Mouse (Mus musculus): ENCODE results near the gene Mnat1. TPM values are rescaled to one million over a fixed set of nuclear protein-coding genes. Genes with fewer than 3 reads are reported as not detected.
"Not testable (repeated sequence)": the region's sequence is repeated elsewhere in the genome, so short reads cannot be mapped to it uniquely, and the experiment has no call there.

Gene Mnat1
- polyA plus RNA-seq (2012; rRNA removed) (21.3 and 31.2 TPM in 2 replicates), polyA plus RNA-seq (2014; fragmentation: Nextera tagmentation; extraction: Ambion mirVana) (44.3 and 44.7 TPM in 2 replicates)

DNA sequence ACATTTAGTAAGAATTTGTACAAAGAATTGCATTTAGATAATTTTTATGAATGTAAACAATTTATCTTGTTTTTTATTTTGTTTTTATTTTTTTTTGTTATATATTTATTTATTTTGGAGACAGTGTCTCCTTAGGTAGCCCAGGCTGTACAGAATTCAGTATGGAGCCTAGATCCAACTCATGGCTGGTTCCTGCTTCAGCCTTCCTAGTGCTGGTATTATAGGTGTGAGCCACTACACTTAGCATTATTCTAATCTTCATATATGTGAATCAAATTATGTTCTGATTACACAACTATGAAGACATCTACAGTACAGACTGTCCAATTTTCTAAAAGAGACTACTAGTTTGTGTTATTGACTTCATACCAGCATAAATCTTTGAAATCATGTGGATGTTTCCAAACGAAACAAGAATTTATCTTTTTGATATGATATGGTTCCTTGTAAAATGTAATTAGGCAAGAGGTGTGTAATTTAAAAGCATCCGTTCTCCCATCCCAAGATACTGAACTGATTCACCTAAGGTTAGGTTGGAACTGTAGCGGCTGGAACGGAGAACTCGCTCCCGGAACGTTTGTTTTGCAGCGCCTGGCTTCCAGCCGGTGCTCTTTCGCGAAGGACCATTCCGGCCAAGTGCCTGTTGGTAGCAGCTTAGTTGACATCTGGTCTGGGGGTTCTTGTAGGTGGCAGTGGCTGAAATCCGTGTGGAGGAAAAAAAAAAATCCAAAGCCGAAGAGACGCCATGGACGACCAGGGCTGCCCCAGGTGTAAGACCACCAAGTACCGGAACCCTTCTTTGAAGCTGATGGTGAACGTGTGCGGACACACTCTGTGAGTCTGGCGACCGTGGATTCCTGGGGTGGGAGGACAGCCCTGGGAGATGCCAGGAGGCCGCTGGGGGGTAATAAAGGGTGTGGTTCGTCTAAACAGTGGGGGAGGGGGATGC lies at the start of gene Mnat1:
Gene Mnat1, plus strand, starts transcription at position 625 of the 949 bp plus-strand sequence.
- peak within 1 kb of the TSS; percentile 68 for H3K4me3 ChIP-seq (replicated peaks; ENCODE audit: low read length)
- H3K27me3 ChIP-seq (ENCODE audit: control insufficient read depth, insufficient read depth, low read length), result no peaks in the 10 kb centered on the region
- under 1% methylated on average over 23 of the region's 23 CpGs for WGBS
- peaks cover 10% of the 10 kb centered on the region for H3K4me1 ChIP-seq (ENCODE audit: control insufficient read depth, insufficient read depth, low read length)
- peak; percentile 82 for ATAC-seq (ENCODE audit: low FRiP score, low read depth)
- peak within 1 kb of the TSS; percentile 74 for H3K9ac ChIP-seq (ENCODE audit: low read depth, low read length, severe bottlenecking)
- no peaks in the 10 kb centered on the region for H3K36me3 ChIP-seq (ENCODE audit: control insufficient read depth, insufficient read depth, low read length)
- peak within 1 kb of the TSS; percentile 70 for H3K27ac ChIP-seq (replicated peaks; ENCODE audit: low read depth, low read length)
- TF ChIP-seq POLR2A (IDR thresholded peaks at IDR 0.05; ENCODE audit: borderline replicate concordance, extremely low read depth, insufficient read depth, insufficient read length), result peak; percentile 76; the same call in 1 of the 2 replicates
- H3K4me2 ChIP-seq (replicated peaks; ENCODE audit: low read depth, low read length, severe bottlenecking), result peak within 1 kb of the TSS; percentile 66
- H3K9me3 ChIP-seq (ENCODE audit: control insufficient read depth, low read length), result no peaks in the 10 kb centered on the region
- peak; percentile 89 for DNase-seq (ENCODE audit: low spot score)

DNA sequence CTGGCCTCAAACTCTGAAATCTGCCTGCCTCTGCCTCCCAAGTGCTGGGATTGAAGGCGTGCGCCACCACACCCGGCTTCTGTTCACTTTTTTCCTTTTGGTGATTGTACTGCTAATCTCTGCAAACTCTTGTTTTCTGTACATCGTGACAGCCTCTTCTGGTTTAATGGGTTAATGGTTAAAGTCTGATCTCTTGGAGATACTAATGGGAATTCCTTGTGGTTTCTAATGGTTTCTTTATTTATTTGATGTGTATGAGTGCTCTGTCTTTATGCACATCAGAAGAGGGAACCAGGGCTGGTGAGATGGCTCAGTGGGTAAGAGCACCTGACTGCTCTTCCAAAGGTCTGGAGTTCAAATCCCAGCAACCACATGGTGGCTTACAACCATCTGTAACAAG lies 41.7 kb upstream of the Mnat1 start:
- not testable (repeated sequence) for H3K36me3 ChIP-seq (ENCODE audit: control insufficient read depth, insufficient read depth, low read length); H3K9me3 ChIP-seq (ENCODE audit: control insufficient read depth, low read length); H3K4me2 ChIP-seq (replicated peaks; ENCODE audit: low read depth, low read length, severe bottlenecking); H3K4me1 ChIP-seq (ENCODE audit: control insufficient read depth, insufficient read depth, low read length); H3K4me3 ChIP-seq (replicated peaks; ENCODE audit: low read length); H3K27ac ChIP-seq (replicated peaks; ENCODE audit: low read depth, low read length); H3K9ac ChIP-seq (ENCODE audit: low read depth, low read length, severe bottlenecking); DNase-seq (ENCODE audit: low spot score); ATAC-seq (ENCODE audit: low FRiP score, low read depth); H3K27me3 ChIP-seq (ENCODE audit: control insufficient read depth, insufficient read depth, low read length)
- 87% methylated on average over 4 of the region's 4 CpGs for WGBS

DNA sequence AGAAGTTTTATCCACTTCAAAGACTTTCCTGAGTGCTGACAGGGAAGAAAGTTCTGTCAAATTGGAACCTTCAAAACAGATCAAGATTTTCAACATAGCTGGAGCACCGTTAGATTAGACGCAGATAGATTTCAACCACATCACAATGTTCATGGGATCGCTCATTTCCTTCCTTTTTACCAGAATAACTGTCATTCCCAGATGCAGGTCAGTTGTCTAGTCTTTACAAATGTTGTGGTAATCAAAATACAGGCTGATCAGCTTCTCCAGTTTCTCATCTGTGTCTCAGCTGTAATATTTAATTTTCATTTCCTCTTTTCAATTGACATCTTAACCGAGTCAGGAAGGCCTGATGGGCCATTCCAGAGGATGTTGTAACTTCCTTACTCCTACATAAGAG lies 39.7 kb upstream of the Mnat1 start:
- ATAC-seq (ENCODE audit: low FRiP score, low read depth), result no peak
- H3K36me3 ChIP-seq (ENCODE audit: control insufficient read depth, insufficient read depth, low read length), result no peaks in the 10 kb centered on the region
- 73% methylated on average over 4 of the region's 4 CpGs for WGBS
- no peak overlapping the region for H3K9ac ChIP-seq (ENCODE audit: low read depth, low read length, severe bottlenecking)
- no peak overlapping the region for H3K4me2 ChIP-seq (replicated peaks; ENCODE audit: low read depth, low read length, severe bottlenecking)
- no peak overlapping the region for H3K27ac ChIP-seq (replicated peaks; ENCODE audit: low read depth, low read length)
- H3K4me1 ChIP-seq (ENCODE audit: control insufficient read depth, insufficient read depth, low read length), result 0 out of 2 replicates have a peak, but pooled peaks cover 2% of the 10 kb centered on the region
- H3K27me3 ChIP-seq (ENCODE audit: control insufficient read depth, insufficient read depth, low read length), result no peaks in the 10 kb centered on the region
- DNase-seq (ENCODE audit: low spot score), result no peak
- no peak overlapping the region for H3K4me3 ChIP-seq (replicated peaks; ENCODE audit: low read length)
- H3K9me3 ChIP-seq (ENCODE audit: control insufficient read depth, low read length), result no peaks in the 10 kb centered on the region
- TF ChIP-seq POLR2A (IDR thresholded peaks at IDR 0.05; ENCODE audit: borderline replicate concordance, extremely low read depth, insufficient read depth, insufficient read length), result no peak

DNA sequence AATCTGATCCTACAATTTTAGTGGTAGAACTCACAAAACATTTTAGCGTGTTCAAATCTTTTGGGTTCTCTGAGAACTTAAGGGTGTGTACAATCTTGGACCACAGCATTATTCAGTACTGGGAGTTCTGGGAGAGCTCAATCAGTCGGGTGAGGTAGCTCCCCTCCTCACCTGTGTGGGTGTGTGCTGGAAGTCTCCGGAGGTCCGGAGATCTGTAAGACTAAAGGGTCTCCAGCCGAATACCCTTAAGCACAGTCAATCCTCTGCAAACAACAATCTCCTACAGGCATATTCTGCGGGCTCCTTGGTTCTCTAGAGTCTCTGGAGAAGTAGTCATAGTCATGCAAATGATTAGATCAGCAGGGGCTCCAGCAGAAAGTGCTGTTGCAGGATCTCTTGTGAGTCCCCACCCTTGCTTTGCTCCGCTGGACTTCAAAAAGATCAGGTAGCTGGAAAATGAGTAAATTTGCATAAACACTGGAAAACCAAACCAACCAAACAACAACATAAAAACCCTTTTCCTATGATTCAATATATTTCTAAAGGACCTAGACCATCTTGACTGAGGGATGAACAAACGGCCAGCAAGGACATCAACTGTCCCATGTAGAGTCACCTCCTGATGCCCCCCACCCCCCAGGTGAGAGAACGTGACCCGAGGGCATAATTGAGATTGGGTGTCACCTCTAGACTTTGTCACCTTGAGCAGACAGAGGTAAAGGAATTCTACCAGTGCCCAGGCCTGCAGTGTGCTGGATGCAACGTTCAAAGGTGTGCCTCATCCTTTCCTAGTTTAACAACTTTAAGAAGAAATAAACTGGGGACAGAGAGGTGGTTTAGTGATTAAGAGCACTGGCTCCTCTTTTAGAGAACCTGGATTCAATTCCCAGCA lies 37.5 kb upstream of the Mnat1 start:
- 29% methylated on average over 11 of the region's 11 CpGs for WGBS
- no peaks in the 10 kb centered on the region for H3K9me3 ChIP-seq (ENCODE audit: control insufficient read depth, low read length)
- H3K4me1 ChIP-seq (ENCODE audit: control insufficient read depth, insufficient read depth, low read length), result 0 out of 2 replicates have a peak, but pooled peaks cover 2% of the 10 kb centered on the region
- H3K4me2 ChIP-seq (replicated peaks; ENCODE audit: low read depth, low read length, severe bottlenecking), result no peak overlapping the region
- DNase-seq (ENCODE audit: low spot score) (no peak), ATAC-seq (ENCODE audit: low FRiP score, low read depth) (no peak)
- H3K4me3 ChIP-seq (replicated peaks; ENCODE audit: low read length), result no peak overlapping the region
- TF ChIP-seq POLR2A (IDR thresholded peaks at IDR 0.05; ENCODE audit: borderline replicate concordance, extremely low read depth, insufficient read depth, insufficient read length), result no peak
- H3K9ac ChIP-seq (ENCODE audit: low read depth, low read length, severe bottlenecking), result no peak overlapping the region
- H3K27me3 ChIP-seq (ENCODE audit: control insufficient read depth, insufficient read depth, low read length), result no peaks in the 10 kb centered on the region
- no peak overlapping the region for H3K27ac ChIP-seq (replicated peaks; ENCODE audit: low read depth, low read length)
- no peaks in the 10 kb centered on the region for H3K36me3 ChIP-seq (ENCODE audit: control insufficient read depth, insufficient read depth, low read length)

DNA sequence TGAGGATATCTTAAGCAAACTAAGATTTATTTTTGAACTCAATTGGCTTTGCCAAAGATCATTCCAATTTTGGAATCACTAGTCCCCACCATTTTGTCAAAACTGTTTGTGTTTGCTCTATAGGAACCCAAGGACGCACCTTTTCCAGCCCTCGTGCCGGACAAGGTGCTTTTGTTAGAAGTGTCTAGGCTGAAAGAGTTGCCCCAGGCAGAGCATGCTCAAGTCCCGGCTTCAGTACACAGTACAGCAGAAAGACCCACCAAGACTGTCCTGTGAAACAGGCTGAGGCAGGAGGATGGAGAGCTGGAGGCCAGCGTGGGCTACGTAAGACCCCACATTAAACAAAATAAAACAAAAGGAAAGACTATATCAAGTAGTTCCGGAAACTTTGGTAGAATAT lies 36.4 kb upstream of the Mnat1 start:
- Histone ChIP-seq H3K4me2 (replicated peaks; ENCODE audit: low read depth, low read length, severe bottlenecking) (no peak overlapping the region), H3K4me3 (replicated peaks; ENCODE audit: low read length) (no peak overlapping the region), H3K4me1 (ENCODE audit: control insufficient read depth, insufficient read depth, low read length) (0 out of 2 replicates have a peak, but pooled peaks cover 2% of the 10 kb centered on the region), H3K36me3 (ENCODE audit: control insufficient read depth, insufficient read depth, low read length) (no peaks in the 10 kb centered on the region), H3K27me3 (ENCODE audit: control insufficient read depth, insufficient read depth, low read length) (no peaks in the 10 kb centered on the region), H3K27ac (replicated peaks; ENCODE audit: low read depth, low read length) (no peak overlapping the region), H3K9me3 (ENCODE audit: control insufficient read depth, low read length) (no peaks in the 10 kb centered on the region), H3K9ac (ENCODE audit: low read depth, low read length, severe bottlenecking) (no peak overlapping the region)
- ATAC-seq (ENCODE audit: low FRiP score, low read depth) (no peak), DNase-seq (ENCODE audit: low spot score) (no peak)
- WGBS, result 74% methylated on average over 7 of the region's 7 CpGs
- no peak for TF ChIP-seq POLR2A (IDR thresholded peaks at IDR 0.05; ENCODE audit: borderline replicate concordance, extremely low read depth, insufficient read depth, insufficient read length)

All from limb, embryonic 14.5 days (tissue).